Mouse (Mus musculus): ENCODE measurements at regions not wholly inside any gene's neighbourhood (a gene's known extent, or its start where the extent isn't known, plus 50 kb on each side); places are given as distances from the start of the nearest gene placed in this dataset.

DNA sequence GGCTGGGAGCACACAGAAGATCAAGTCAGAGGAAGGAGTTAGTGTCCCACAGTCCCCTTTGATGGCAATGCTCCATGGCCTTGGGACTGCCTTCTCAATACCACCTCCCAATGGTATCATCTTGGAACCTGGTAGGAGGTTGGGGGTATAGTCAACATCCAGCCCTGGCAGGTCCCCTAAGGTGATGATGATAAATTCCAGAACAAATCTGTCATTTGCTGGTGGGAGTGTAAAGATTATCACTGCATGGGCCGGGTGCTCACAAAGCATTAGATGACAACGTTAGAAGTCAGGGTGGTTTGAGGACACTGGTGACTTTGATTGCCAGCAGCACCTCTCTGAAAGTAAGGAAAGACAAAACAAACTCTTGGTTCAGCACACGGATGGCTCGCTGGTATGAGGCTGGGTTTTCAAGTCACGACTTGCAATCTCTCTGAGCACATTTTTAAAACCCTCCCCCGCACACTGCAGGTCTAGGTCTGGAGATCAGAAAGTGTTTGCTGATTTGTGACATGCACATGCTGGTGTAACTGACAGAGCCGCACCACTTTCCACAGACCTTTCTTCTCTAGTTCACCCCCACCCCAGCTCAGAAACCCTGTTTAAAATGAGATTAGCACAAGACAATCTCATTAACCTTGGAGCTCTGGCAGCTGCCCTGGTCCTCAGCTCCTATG is 154.5 kb upstream of the Kbtbd8 start:
- Histone ChIP-seq H3K27ac (no peak overlapping the region), H3K27me3 (ENCODE audit: insufficient read depth, low read length) (no peaks in the 10 kb centered on the region), H3K9me3 (replicated peaks; ENCODE audit: low read length) (no peaks in the 10 kb centered on the region), H3K9ac (ENCODE audit: low read depth, low read length) (no peak overlapping the region), H3K4me1 (replicated peaks; ENCODE audit: insufficient read depth, low read length) (no peaks in the 10 kb centered on the region), H3K4me2 (ENCODE audit: low read length) (no peak overlapping the region), H3K4me3 (replicated peaks; ENCODE audit: low read depth, low read length) (no peak overlapping the region), H3K36me3 (ENCODE audit: insufficient read depth, low read length) (no peaks in the 10 kb centered on the region)
- WGBS, result 33% methylated on average over 7 of the region's 7 CpGs
- no peak for TF ChIP-seq CTCF (IDR thresholded peaks at IDR 0.05; ENCODE audit: low read depth)
- no peak for ATAC-seq (replicated peaks; ENCODE audit: low FRiP score, low read depth)
- peak; percentile 7 for DNase-seq (ENCODE audit: low spot score)

DNA sequence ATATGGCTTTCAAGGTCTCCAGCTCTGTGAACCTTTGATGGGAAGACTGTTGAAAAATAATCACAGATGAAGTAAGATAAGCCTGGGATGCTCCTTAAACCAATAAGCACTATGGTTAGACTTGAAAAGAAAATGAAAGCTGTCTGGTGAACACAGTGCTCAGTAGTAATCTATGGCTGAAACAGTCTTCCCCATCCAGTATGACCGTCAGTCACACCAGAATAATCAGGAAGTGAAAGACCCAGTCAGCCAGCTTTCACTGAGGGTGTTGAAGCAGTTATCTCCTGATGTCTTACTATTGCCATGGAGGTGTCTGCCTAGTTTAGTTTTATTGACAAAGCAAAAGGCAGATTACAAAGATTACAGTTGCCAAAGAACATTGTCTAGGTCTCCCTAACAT is 155.2 kb upstream of the Kbtbd8 start:
- ATAC-seq (replicated peaks; ENCODE audit: low FRiP score, low read depth) (no peak), DNase-seq (ENCODE audit: low spot score) (no peak)
- Histone ChIP-seq H3K4me3 (replicated peaks; ENCODE audit: low read depth, low read length) (no peak overlapping the region), H3K4me2 (ENCODE audit: low read length) (no peak overlapping the region), H3K9ac (ENCODE audit: low read depth, low read length) (no peak overlapping the region), H3K36me3 (ENCODE audit: insufficient read depth, low read length) (no peaks in the 10 kb centered on the region), H3K27me3 (ENCODE audit: insufficient read depth, low read length) (no peaks in the 10 kb centered on the region), H3K27ac (no peak overlapping the region), H3K4me1 (replicated peaks; ENCODE audit: insufficient read depth, low read length) (no peaks in the 10 kb centered on the region), H3K9me3 (replicated peaks; ENCODE audit: low read length) (no peaks in the 10 kb centered on the region)
- WGBS, result 62% methylated on average over 1 of the region's 1 CpGs
- TF ChIP-seq CTCF (IDR thresholded peaks at IDR 0.05; ENCODE audit: low read depth), result no peak

DNA sequence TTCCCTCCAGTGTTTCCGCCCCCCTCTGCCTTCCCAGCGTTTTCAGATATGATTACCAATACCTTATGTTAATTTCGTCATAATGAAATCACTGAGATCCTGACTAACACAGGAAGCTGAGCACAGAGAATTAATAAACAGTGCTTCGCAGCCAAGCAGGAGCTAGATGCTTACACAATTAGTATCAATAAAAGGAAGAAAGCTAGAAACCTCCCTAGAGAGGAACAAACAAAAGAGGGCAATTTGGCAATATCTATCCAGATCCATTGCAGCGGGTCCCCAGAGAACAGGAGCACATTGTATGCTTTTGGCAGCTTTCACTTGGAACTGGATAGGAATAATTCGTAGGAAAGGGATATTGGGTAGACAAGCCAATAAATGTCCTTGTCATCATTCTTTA is 159.1 kb upstream of the Kbtbd8 start:
- DNase-seq (ENCODE audit: low spot score) (no peak), ATAC-seq (replicated peaks; ENCODE audit: low FRiP score, low read depth) (no peak)
- no peak for TF ChIP-seq CTCF (IDR thresholded peaks at IDR 0.05; ENCODE audit: low read depth)
- Histone ChIP-seq H3K4me2 (ENCODE audit: low read length) (no peak overlapping the region), H3K27me3 (ENCODE audit: insufficient read depth, low read length) (no peaks in the 10 kb centered on the region), H3K9me3 (replicated peaks; ENCODE audit: low read length) (no peaks in the 10 kb centered on the region), H3K4me1 (replicated peaks; ENCODE audit: insufficient read depth, low read length) (no peaks in the 10 kb centered on the region), H3K36me3 (ENCODE audit: insufficient read depth, low read length) (no peaks in the 10 kb centered on the region), H3K9ac (ENCODE audit: low read depth, low read length) (no peak overlapping the region), H3K27ac (no peak overlapping the region), H3K4me3 (replicated peaks; ENCODE audit: low read depth, low read length) (no peak overlapping the region)
- 84% methylated on average over 6 of the region's 6 CpGs for WGBS

DNA sequence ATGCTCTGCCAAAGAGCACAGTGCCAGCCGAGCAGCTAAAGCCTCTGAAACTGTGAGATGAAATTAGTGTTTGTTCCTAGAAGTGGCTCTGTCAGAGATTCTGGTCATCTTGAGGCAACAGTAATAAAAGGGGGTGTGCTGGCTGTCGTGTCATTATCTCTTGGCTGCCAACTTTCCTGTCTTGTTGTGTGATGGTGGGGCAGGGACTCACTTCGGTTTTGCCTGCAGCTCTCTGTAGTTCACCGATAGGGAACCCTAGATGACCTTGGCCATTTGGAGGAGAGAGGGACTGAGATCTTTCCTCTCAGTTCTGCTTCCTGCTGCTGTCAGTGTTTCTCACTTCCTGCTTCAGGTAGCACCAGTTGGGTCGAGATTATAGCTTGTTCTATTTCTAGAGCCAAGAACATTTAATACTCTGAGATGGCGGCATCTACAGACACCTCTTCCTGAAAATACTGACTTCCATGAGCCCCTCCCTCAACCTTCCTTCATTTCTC is 159.8 kb upstream of the Kbtbd8 start:
- Histone ChIP-seq H3K36me3 (ENCODE audit: insufficient read depth, low read length) (no peaks in the 10 kb centered on the region), H3K9ac (ENCODE audit: low read depth, low read length) (no peak overlapping the region), H3K27me3 (ENCODE audit: insufficient read depth, low read length) (no peaks in the 10 kb centered on the region), H3K4me3 (replicated peaks; ENCODE audit: low read depth, low read length) (no peak overlapping the region), H3K9me3 (replicated peaks; ENCODE audit: low read length) (no peaks in the 10 kb centered on the region), H3K27ac (no peak overlapping the region), H3K4me1 (replicated peaks; ENCODE audit: insufficient read depth, low read length) (no peaks in the 10 kb centered on the region), H3K4me2 (ENCODE audit: low read length) (no peak overlapping the region)
- ATAC-seq (replicated peaks; ENCODE audit: low FRiP score, low read depth) (no peak), DNase-seq (ENCODE audit: low spot score) (no peak)
- WGBS, result 70% methylated on average over 6 of the region's 6 CpGs
- TF ChIP-seq CTCF (IDR thresholded peaks at IDR 0.05; ENCODE audit: low read depth), result no peak

DNA sequence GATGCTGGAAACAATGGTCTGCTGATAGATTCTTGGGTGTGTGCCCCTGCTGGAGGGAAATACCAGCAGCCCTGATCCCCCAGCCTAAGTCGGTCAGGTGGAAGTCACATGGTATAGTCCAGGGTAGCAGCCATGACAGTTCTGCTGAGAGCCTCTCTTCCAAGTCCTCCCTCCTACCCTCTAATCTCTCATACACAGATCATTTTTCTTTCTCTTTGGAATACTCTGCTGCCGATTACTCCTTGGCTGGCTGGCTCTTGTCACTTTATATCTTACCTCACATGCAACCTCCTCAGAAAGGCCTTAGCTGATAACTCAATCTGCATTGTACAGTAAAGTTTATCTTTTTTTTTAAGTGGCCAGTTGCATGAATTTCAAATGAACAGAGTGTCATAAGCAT is 162.5 kb upstream of the Kbtbd8 start:
- no peaks in the 10 kb centered on the region for H3K36me3 ChIP-seq (ENCODE audit: insufficient read depth, low read length)
- H3K9ac ChIP-seq (ENCODE audit: low read depth, low read length), result no peak overlapping the region
- TF ChIP-seq CTCF (IDR thresholded peaks at IDR 0.05; ENCODE audit: low read depth), result no peak
- ATAC-seq (replicated peaks; ENCODE audit: low FRiP score, low read depth), result no peak
- WGBS, result 77% methylated on average over 2 of the region's 2 CpGs
- DNase-seq (ENCODE audit: low spot score), result no peak
- H3K4me1 ChIP-seq (replicated peaks; ENCODE audit: insufficient read depth, low read length), result no peaks in the 10 kb centered on the region
- H3K27ac ChIP-seq, result no peak overlapping the region
- no peak overlapping the region for H3K4me3 ChIP-seq (replicated peaks; ENCODE audit: low read depth, low read length)
- no peaks in the 10 kb centered on the region for H3K27me3 ChIP-seq (ENCODE audit: insufficient read depth, low read length)
- H3K4me2 ChIP-seq (ENCODE audit: low read length), result no peak overlapping the region
- H3K9me3 ChIP-seq (replicated peaks; ENCODE audit: low read length), result no peaks in the 10 kb centered on the region

DNA sequence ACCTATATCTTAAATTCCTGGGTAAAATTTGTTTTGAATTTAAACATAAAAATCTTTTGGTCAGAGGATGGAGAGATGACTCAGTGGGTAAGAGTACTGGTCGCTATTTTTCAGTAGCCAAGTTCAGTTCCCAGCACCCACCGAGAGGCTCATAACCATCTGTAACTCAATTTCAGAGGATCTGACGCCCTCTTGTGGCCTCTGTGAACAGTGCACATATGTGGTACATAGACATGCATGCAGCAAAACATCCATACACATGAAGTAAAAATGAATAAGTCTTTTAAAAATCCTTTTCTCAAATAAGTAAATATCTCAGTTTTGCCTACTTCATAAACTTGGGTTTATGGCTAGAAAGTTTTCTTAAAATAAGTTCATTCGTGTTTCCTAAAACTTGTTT is 163.4 kb upstream of the Kbtbd8 start:
- 89% methylated on average over 4 of the region's 4 CpGs for WGBS
- Histone ChIP-seq H3K4me3 (replicated peaks; ENCODE audit: low read depth, low read length) (no peak overlapping the region), H3K4me2 (ENCODE audit: low read length) (no peak overlapping the region), H3K36me3 (ENCODE audit: insufficient read depth, low read length) (no peaks in the 10 kb centered on the region), H3K27me3 (ENCODE audit: insufficient read depth, low read length) (no peaks in the 10 kb centered on the region), H3K9ac (ENCODE audit: low read depth, low read length) (no peak overlapping the region), H3K9me3 (replicated peaks; ENCODE audit: low read length) (no peaks in the 10 kb centered on the region), H3K4me1 (replicated peaks; ENCODE audit: insufficient read depth, low read length) (no peaks in the 10 kb centered on the region), H3K27ac (no peak overlapping the region)
- peak; percentile 30; the same call in 1 of the 2 replicates for TF ChIP-seq CTCF (IDR thresholded peaks at IDR 0.05; ENCODE audit: low read depth)
- ATAC-seq (replicated peaks; ENCODE audit: low FRiP score, low read depth), result no peak
- DNase-seq (ENCODE audit: low spot score), result no peak
